Comparison of ENCODE assay signal across 11 mouse cellular contexts in genomic region chr1:134774728-134775287, GRCm38 (mm10).
A peak's percentile ranks its signal among the peaks of the same experiment; 100 is the strongest.
DNase-seq lines count a peak whose midpoint lies in the region; ATAC-seq and TF ChIP-seq lines count a peak whose summit lies in the region.
"Had no signal": no experiment of that assay in that cellular context is flagged by ENCODE, and none has a peak within 500 bp of the region (broad histone marks: within the 10 kb centered on the region; RNA-seq: fewer than 3 reads in every experiment).

No protein-coding gene starts in this region.

- no peak for TF ChIP-seq CTCF in kidney, adult 2 months (conservative IDR thresholded peaks at IDR 0.05; ENCODE audit: insufficient read depth, insufficient read length, low read depth, low read length)
- no peak for TF ChIP-seq CTCF in olfactory bulb, adult 2 months (IDR thresholded peaks at IDR 0.05; ENCODE audit: insufficient read depth, low read depth, low read length)

- TF ChIP-seq POLR2A in kidney, adult 2 months (IDR thresholded peaks at IDR 0.05; ENCODE audit: low read depth, low read length): no peak
- no peak for TF ChIP-seq POLR2A in olfactory bulb, adult 2 months (IDR thresholded peaks at IDR 0.05; ENCODE audit: insufficient read depth, low read depth, low read length)

- no peak overlapping the region for H3K9ac ChIP-seq in liver, embryonic 12.5 days
- no peak overlapping the region for H3K9ac ChIP-seq in liver, embryonic 11.5 days (ENCODE audit: low read depth, low read length)
- H3K9ac ChIP-seq in embryonic facial prominence, embryonic 14.5 days (ENCODE audit: low read depth, low read length): peak overlapping the region; percentile 27; the same call in 1 of the 2 replicates

- peak overlapping the region; percentile 40; the same call in 1 of the 2 replicates for H3K27ac ChIP-seq in liver, embryonic 12.5 days
- H3K27ac ChIP-seq in liver, embryonic 11.5 days (ENCODE audit: low read depth, low read length): no peak overlapping the region
- H3K27ac ChIP-seq in embryonic facial prominence, embryonic 14.5 days (replicated peaks; ENCODE audit: low read depth, low read length): peak overlapping the region; percentile 86
- H3K27ac ChIP-seq in kidney, adult 2 months (ENCODE audit: insufficient read depth, low read depth, low read length): peak overlapping the region; percentile 34
- peak overlapping the region; percentile 74; the same call in 1 of the 2 replicates for H3K27ac ChIP-seq in olfactory bulb, adult 2 months (ENCODE audit: insufficient read depth, low read depth, low read length)

- peaks cover 13% of the 10 kb centered on the region for H3K4me1 ChIP-seq in liver, embryonic 12.5 days
- peaks cover 11% of the 10 kb centered on the region for H3K4me1 ChIP-seq in liver, embryonic 11.5 days (replicated peaks; ENCODE audit: control insufficient read depth, insufficient read depth, low read length)
- H3K4me1 ChIP-seq in embryonic facial prominence, embryonic 14.5 days (ENCODE audit: control insufficient read depth, insufficient read depth, low read length): peaks cover 34% of the 10 kb centered on the region
- peaks cover 11% of the 10 kb centered on the region; the same call in 1 of the 2 replicates for H3K4me1 ChIP-seq in kidney, adult 2 months (ENCODE audit: control insufficient read depth, insufficient read depth, low read length)
- peaks cover 24% of the 10 kb centered on the region for H3K4me1 ChIP-seq in olfactory bulb, adult 2 months (ENCODE audit: control insufficient read depth, insufficient read depth, low read length)

- H3K9me3 ChIP-seq in liver, embryonic 12.5 days (replicated peaks): no peaks in the 10 kb centered on the region
- H3K9me3 ChIP-seq in liver, embryonic 11.5 days (ENCODE audit: control insufficient read depth, low read length): no peaks in the 10 kb centered on the region
- no peaks in the 10 kb centered on the region for H3K9me3 ChIP-seq in embryonic facial prominence, embryonic 14.5 days (ENCODE audit: control insufficient read depth, low read length)

- no peak overlapping the region for H3K4me3 ChIP-seq in liver, embryonic 12.5 days
- H3K4me3 ChIP-seq in liver, embryonic 11.5 days (ENCODE audit: low read depth, low read length): no peak overlapping the region
- H3K4me3 ChIP-seq in embryonic facial prominence, embryonic 14.5 days (ENCODE audit: low read depth, low read length): no peak overlapping the region
- H3K4me3 ChIP-seq in kidney, adult 2 months (ENCODE audit: insufficient read depth, low read depth, low read length): no peak overlapping the region
- H3K4me3 ChIP-seq in olfactory bulb, adult 2 months (ENCODE audit: insufficient read depth, low read depth, low read length): no peak overlapping the region
- H3K4me3 ChIP-seq: myocyte had no signal

- WGBS in liver, embryonic 12.5 days (ENCODE audit: insufficient replicate concordance): 71% methylated on average over 6 of the region's 6 CpGs
- 74% methylated on average over 6 of the region's 6 CpGs for WGBS in liver, embryonic 11.5 days
- 27% methylated on average over 6 of the region's 6 CpGs for WGBS in embryonic facial prominence, embryonic 14.5 days
- WGBS in kidney, adult 2 months: 49% methylated on average over 6 of the region's 6 CpGs
- 31% methylated on average over 6 of the region's 6 CpGs for WGBS in olfactory bulb, adult 2 months

- H3K4me2 ChIP-seq in liver, embryonic 12.5 days: no peak overlapping the region
- H3K4me2 ChIP-seq in liver, embryonic 11.5 days: no peak overlapping the region
- H3K4me2 ChIP-seq in embryonic facial prominence, embryonic 14.5 days (ENCODE audit: low read depth, low read length): no peak overlapping the region

- peaks cover 20% of the 10 kb centered on the region; the same call in 1 of the 2 replicates for H3K36me3 ChIP-seq in liver, embryonic 12.5 days
- 0 out of 2 replicates have a peak, but pooled peaks cover 2% of the 10 kb centered on the region for H3K36me3 ChIP-seq in liver, embryonic 11.5 days (ENCODE audit: control insufficient read depth, insufficient read depth, low read length)
- H3K36me3 ChIP-seq in embryonic facial prominence, embryonic 14.5 days (ENCODE audit: control insufficient read depth, insufficient read depth, low read length): peaks cover 34% of the 10 kb centered on the region
- H3K36me3 ChIP-seq in kidney, adult 2 months (ENCODE audit: control insufficient read depth, insufficient read depth, low read length): no peaks in the 10 kb centered on the region

- no peak for ATAC-seq in liver, embryonic 12.5 days
- ATAC-seq in liver, embryonic 11.5 days (replicated peaks; ENCODE audit: low FRiP score): no peak
- no peak for ATAC-seq in embryonic facial prominence, embryonic 14.5 days (ENCODE audit: low read depth)

- H3K27me3 ChIP-seq in liver, embryonic 12.5 days (replicated peaks): no peaks in the 10 kb centered on the region
- no peaks in the 10 kb centered on the region for H3K27me3 ChIP-seq in liver, embryonic 11.5 days (replicated peaks; ENCODE audit: control insufficient read depth, insufficient read depth, low read length)
- H3K27me3 ChIP-seq in embryonic facial prominence, embryonic 14.5 days (replicated peaks; ENCODE audit: control insufficient read depth, insufficient read depth, low read length): no peaks in the 10 kb centered on the region
- H3K27me3 ChIP-seq in kidney, adult 2 months (replicated peaks; ENCODE audit: control insufficient read depth, insufficient read depth, low read length): no peaks in the 10 kb centered on the region

- no peak for DNase-seq in liver, embryonic 11.5 days (ENCODE audit: low spot score)
- peak; percentile 64 for DNase-seq in embryonic facial prominence, embryonic 14.5 days (ENCODE audit: low spot score)
- DNase-seq in kidney, adult 2 months: peak; percentile 76
- no peak for DNase-seq in thymus, postnatal 25 days
- no peak for DNase-seq in ovary, adult 18-20 months (ENCODE audit: low spot score)
- DNase-seq in frontal cortex, postnatal 10 days (ENCODE audit: low spot score in 2 of 2): no peak
- DNase-seq: cerebellum, adult 11 months; thymus, adult 18-20 months had no signal

Comparison
In these comparisons a context has a peak if more than half of its experiments do, and no peak if none do; other contexts are left out.
1. DNase-seq: peak in embryonic facial prominence, embryonic 14.5 days (single experiment) and kidney, adult 2 months (single experiment); none in liver, embryonic 11.5 days (single experiment), thymus, postnatal 25 days (single experiment), ovary, adult 18-20 months (single experiment) and frontal cortex, postnatal 10 days (0 of 2).